Mouse (Mus musculus) ES-E14 (cell line): ENCODE results near the gene Zfp618.

Experiments
- HCFC1 ChIP-seq: IDR thresholded peaks from 2 replicates; pipeline ENCODE4 v1.6.1; 2012; ENCODE audit warnings: low read length, inconsistent platforms, borderline replicate concordance; ENCODE audit not compliant: insufficient read depth
- ZNF384 ChIP-seq: IDR thresholded peaks from 2 replicates; pipeline ENCODE4 v1.6.1; 2012; ENCODE audit warnings: low read depth, low read length, inconsistent platforms

DNA sequence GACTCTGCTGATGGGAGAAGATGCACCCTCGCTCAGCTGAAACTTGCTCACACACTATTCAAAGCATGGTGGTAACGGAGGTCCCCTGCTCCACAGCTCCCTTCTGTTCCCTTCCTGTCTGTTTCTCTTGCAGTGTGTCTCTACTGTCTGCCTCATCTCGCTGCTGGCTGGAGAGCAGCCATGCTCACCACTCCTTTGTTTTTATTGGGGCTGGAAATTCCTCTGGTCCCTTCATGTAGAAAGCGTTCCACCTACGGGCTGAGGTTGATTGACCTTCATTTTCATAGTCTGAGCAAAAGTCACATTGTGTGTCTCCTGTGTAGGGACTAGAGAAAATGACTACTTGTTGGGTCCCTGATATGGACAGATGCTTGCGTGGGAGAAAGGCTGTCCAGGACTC, 102.4 kb downstream of the Zfp618 start:
- TF ChIP-seq HCFC1 = no peak
- no peak for TF ChIP-seq ZNF384
